13 mouse cellular contexts compared by ENCODE assay signal in genomic region chr1:80515836-80516235, GRCm38 (mm10). TPM values are rescaled to one million over a fixed set of nuclear protein-coding genes. Genes with fewer than 3 reads are reported as not detected.
DNase-seq lines count a peak whose midpoint lies in the region; ATAC-seq lines count a peak whose summit lies in the region.
"Had no signal": no experiment of that assay in that cellular context is flagged by ENCODE, and none has a peak within 500 bp of the region (broad histone marks: within the 10 kb centered on the region; RNA-seq: fewer than 3 reads in every experiment).

No protein-coding gene starts in this region.

- no peaks in the 10 kb centered on the region for H3K27me3 ChIP-seq in hindbrain, embryonic 11.5 days (ENCODE audit: control insufficient read depth, insufficient read depth, low read length)
- no peaks in the 10 kb centered on the region for H3K27me3 ChIP-seq in hindbrain, embryonic 12.5 days
- H3K27me3 ChIP-seq in midbrain, embryonic 14.5 days (ENCODE audit: control insufficient read depth, insufficient read depth, low read length): no peaks in the 10 kb centered on the region
- no peaks in the 10 kb centered on the region for H3K27me3 ChIP-seq in midbrain, embryonic 11.5 days (ENCODE audit: control insufficient read depth, insufficient read depth, low read length)
- H3K27me3 ChIP-seq: megakaryocyte, embryonic 14.5 days had no signal

- peak; percentile 17 for DNase-seq in hindbrain, embryonic 11.5 days (ENCODE audit: low spot score)
- DNase-seq in midbrain, embryonic 14.5 days: peak; percentile 76
- DNase-seq in midbrain, embryonic 11.5 days (ENCODE audit: low spot score, missing footprints): no peak
- peak; percentile 32 for DNase-seq in brain, adult 2 months (ENCODE audit: low read depth, low spot score)
- peak; percentile 13 for DNase-seq in retina, postnatal 7 days (ENCODE audit: low read depth, low spot score)
- DNase-seq in layer of hippocampus, postnatal 10 days (ENCODE audit: low spot score in 2 of 2): no peak
- no peak for DNase-seq in gastrocnemius, adult 18-20 months (ENCODE audit: low spot score)
- DNase-seq: kidney, postnatal 36 days; left cerebral cortex, postnatal 4 days had no signal

- H3K36me3 ChIP-seq in hindbrain, embryonic 11.5 days (ENCODE audit: control insufficient read depth, insufficient read depth, low read length): no peaks in the 10 kb centered on the region
- no peaks in the 10 kb centered on the region for H3K36me3 ChIP-seq in hindbrain, embryonic 12.5 days
- no peaks in the 10 kb centered on the region for H3K36me3 ChIP-seq in midbrain, embryonic 14.5 days (ENCODE audit: control insufficient read depth, insufficient read depth, low read length)
- no peaks in the 10 kb centered on the region for H3K36me3 ChIP-seq in midbrain, embryonic 11.5 days (ENCODE audit: control insufficient read depth, insufficient read depth, low read length)

- H3K27ac ChIP-seq in hindbrain, embryonic 11.5 days (ENCODE audit: low read depth, low read length): no peak overlapping the region
- no peak overlapping the region for H3K27ac ChIP-seq in hindbrain, embryonic 12.5 days
- H3K27ac ChIP-seq in midbrain, embryonic 14.5 days (replicated peaks; ENCODE audit: low read depth, low read length): no peak overlapping the region
- no peak overlapping the region for H3K27ac ChIP-seq in midbrain, embryonic 11.5 days (ENCODE audit: low read depth, low read length)

- H3K4me2 ChIP-seq in hindbrain, embryonic 11.5 days (replicated peaks; ENCODE audit: low read depth, low read length): no peak overlapping the region
- H3K4me2 ChIP-seq in hindbrain, embryonic 12.5 days (replicated peaks): no peak overlapping the region
- no peak overlapping the region for H3K4me2 ChIP-seq in midbrain, embryonic 14.5 days (ENCODE audit: low read length)
- H3K4me2 ChIP-seq in midbrain, embryonic 11.5 days: no peak overlapping the region

- no peak for ATAC-seq in hindbrain, embryonic 11.5 days (ENCODE audit: low FRiP score)
- ATAC-seq in hindbrain, embryonic 12.5 days (ENCODE audit: low FRiP score): no peak
- no peak; the same call in 1 of the 2 replicates for ATAC-seq in midbrain, embryonic 14.5 days (ENCODE audit: low FRiP score, low TSS enrichment)
- ATAC-seq in midbrain, embryonic 11.5 days (ENCODE audit: low FRiP score): no peak

- no peaks in the 10 kb centered on the region for H3K9me3 ChIP-seq in hindbrain, embryonic 11.5 days (ENCODE audit: control insufficient read depth, low read length)
- no peaks in the 10 kb centered on the region for H3K9me3 ChIP-seq in hindbrain, embryonic 12.5 days (replicated peaks)
- H3K9me3 ChIP-seq in midbrain, embryonic 14.5 days (ENCODE audit: control insufficient read depth, low read length): no peaks in the 10 kb centered on the region
- H3K9me3 ChIP-seq in midbrain, embryonic 11.5 days (ENCODE audit: control insufficient read depth, low read length): no peaks in the 10 kb centered on the region
- H3K9me3 ChIP-seq: megakaryocyte, embryonic 14.5 days had no signal

- no peak overlapping the region for H3K4me3 ChIP-seq in hindbrain, embryonic 11.5 days (ENCODE audit: low read depth, low read length)
- no peak overlapping the region for H3K4me3 ChIP-seq in hindbrain, embryonic 12.5 days
- H3K4me3 ChIP-seq in midbrain, embryonic 14.5 days (replicated peaks; ENCODE audit: low read depth, low read length): no peak overlapping the region
- H3K4me3 ChIP-seq in midbrain, embryonic 11.5 days (ENCODE audit: low read depth, low read length): no peak overlapping the region
- H3K4me3 ChIP-seq: megakaryocyte, embryonic 14.5 days had no signal

- no peak overlapping the region for H3K9ac ChIP-seq in hindbrain, embryonic 11.5 days (ENCODE audit: low read depth, low read length)
- H3K9ac ChIP-seq in hindbrain, embryonic 12.5 days: no peak overlapping the region
- no peak overlapping the region for H3K9ac ChIP-seq in midbrain, embryonic 14.5 days (replicated peaks; ENCODE audit: low read length)
- H3K9ac ChIP-seq in midbrain, embryonic 11.5 days (ENCODE audit: low read length): no peak overlapping the region

- no peaks in the 10 kb centered on the region for H3K4me1 ChIP-seq in hindbrain, embryonic 11.5 days (replicated peaks; ENCODE audit: control insufficient read depth, insufficient read depth, low read length)
- H3K4me1 ChIP-seq in hindbrain, embryonic 12.5 days: 0 out of 2 replicates have a peak, but pooled peaks cover 4% of the 10 kb centered on the region
- H3K4me1 ChIP-seq in midbrain, embryonic 14.5 days (ENCODE audit: control insufficient read depth, insufficient read depth, low read length): no peaks in the 10 kb centered on the region
- no peaks in the 10 kb centered on the region for H3K4me1 ChIP-seq in midbrain, embryonic 11.5 days (ENCODE audit: control insufficient read depth, insufficient read depth, low read length)
- H3K4me1 ChIP-seq: megakaryocyte, embryonic 14.5 days had no signal

- 48% methylated on average over 6 of the region's 6 CpGs for WGBS in hindbrain, embryonic 11.5 days
- WGBS in hindbrain, embryonic 12.5 days: 50% methylated on average over 6 of the region's 6 CpGs
- WGBS in midbrain, embryonic 14.5 days: 52% methylated on average over 6 of the region's 6 CpGs
- 47% methylated on average over 6 of the region's 6 CpGs for WGBS in midbrain, embryonic 11.5 days

RNA-seq across cellular contexts. Expression of gene Gm45261, which starts 54.6 kb away (rescaled TPM):
- not detected in 2 replicates for polyA plus RNA-seq in hindbrain, embryonic 11.5 days (2014; fragmentation: Nextera tagmentation; extraction: Ambion mirVana)
- polyA plus RNA-seq in hindbrain, embryonic 12.5 days (2016; fragmentation: Nextera tagmentation; extraction: Ambion mirVana): not detected in 2 replicates
- not detected in 2 replicates for polyA plus RNA-seq in midbrain, embryonic 14.5 days (2014; fragmentation: Nextera tagmentation; extraction: Ambion mirVana)
- polyA plus RNA-seq in midbrain, embryonic 11.5 days (2014; fragmentation: Nextera tagmentation; extraction: Ambion mirVana): not detected in 2 replicates
- not detected for total RNA-seq in layer of hippocampus, postnatal 10 days (2021)
- total RNA-seq in gastrocnemius, adult 18-20 months (2021): not detected
- total RNA-seq: common myeloid progenitor, adult 5-6 weeks; left cerebral cortex, postnatal 4 days had no signal
- polyA plus RNA-seq: heart, embryonic 14.5 days had no signal

Comparison
In these comparisons a context has a peak if more than half of its experiments do, and no peak if none do; other contexts are left out.
1. DNase-seq: peak in hindbrain, embryonic 11.5 days (single experiment), midbrain, embryonic 14.5 days (single experiment), brain, adult 2 months (single experiment) and retina, postnatal 7 days (single experiment); none in midbrain, embryonic 11.5 days (single experiment), layer of hippocampus, postnatal 10 days (0 of 2) and gastrocnemius, adult 18-20 months (single experiment).